Mouse (Mus musculus) cortical plate, adult 2 months (tissue): Measurements from ENCODE around the gene Stac.
A peak's percentile ranks its signal among the peaks of the same experiment; 100 is the strongest.

ENCODE experiments used
- CTCF ChIP-seq: fragments of 200-500 bp; IDR thresholded peaks from 2 replicates; pipeline ENCODE4 v1.5.1; 2011; ENCODE audit warnings: mild to moderate bottlenecking, control low read depth, low read length; ENCODE audit not compliant: insufficient read depth; ENCODE audit errors: extremely low read depth
- POLR2A ChIP-seq: fragments of 200-500 bp; IDR thresholded peaks from 2 replicates; pipeline ENCODE4 v1.6.1; 2011; ENCODE audit warnings: mild to moderate bottlenecking, low read length, control low read depth; ENCODE audit not compliant: insufficient read depth; ENCODE audit errors: extremely low read depth

DNA sequence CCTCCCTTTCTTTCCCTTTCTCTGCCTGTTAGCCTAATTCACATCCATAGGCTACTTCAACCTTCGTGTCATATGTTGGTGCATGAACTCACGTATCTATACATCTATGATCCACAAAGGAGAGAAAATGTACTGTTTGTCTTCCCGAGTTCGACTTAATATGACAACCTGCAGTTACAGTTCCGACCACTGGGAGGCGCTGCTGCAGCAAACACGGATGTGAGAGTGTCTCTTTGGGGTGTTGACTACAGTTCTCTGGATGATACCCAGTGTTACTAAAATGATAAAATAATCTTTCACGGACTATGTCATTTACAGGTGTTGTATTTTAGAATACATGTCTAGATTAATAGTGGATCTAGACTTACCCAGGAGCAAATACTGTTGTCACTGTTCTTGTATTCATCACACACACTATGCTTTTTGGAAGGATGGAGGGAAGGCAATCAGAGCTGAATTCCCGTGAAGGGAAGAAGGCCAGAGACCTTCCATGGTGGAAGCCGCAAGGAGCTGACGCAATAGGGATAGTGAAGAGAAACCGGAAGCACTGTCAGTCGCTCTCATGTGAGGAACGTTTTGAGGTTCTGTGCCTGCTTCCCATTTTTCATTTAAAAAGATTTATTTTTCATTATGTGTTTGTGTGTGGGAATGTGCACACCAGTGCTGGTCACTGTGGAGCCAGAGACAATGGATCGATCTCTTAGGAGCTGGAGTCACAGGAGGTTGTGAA lies 138.5 kb downstream of the Stac start:
- TF ChIP-seq POLR2A (no peak), CTCF (peak; percentile 64)
